Mouse (Mus musculus) cerebellum, postnatal 36 days (tissue): Measurements from ENCODE around the gene Tnfrsf14.

Experiments
- DNase-seq, 2 experiments: peaks; one replicate each; pipeline ENCODE4 v3.0.0; 2021 to 2022; ENCODE audit warnings: mixed read lengths in 2 of 2

Tnfrsf14 gene

DNA sequence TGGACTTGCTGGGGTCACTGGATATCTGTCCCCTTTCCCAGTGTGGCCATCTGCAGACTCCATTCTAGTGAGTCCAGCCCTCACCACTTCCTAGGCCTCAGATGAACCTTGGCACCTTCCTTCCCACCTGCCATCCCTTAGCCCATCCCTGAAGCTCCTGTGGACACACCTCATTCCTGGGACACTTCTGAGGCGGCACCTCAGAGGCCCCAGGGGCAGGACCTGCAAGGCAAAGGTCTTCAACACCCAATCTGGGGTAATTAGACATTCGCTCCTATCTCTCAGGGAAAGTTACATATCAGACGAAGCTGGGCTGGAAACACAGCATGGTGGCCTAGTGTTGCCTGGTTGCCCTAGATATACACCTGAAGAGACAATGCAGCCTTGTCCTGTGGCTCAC is 13.7 kb downstream of the Tnfrsf14 start:
- no peak for DNase-seq

DNA sequence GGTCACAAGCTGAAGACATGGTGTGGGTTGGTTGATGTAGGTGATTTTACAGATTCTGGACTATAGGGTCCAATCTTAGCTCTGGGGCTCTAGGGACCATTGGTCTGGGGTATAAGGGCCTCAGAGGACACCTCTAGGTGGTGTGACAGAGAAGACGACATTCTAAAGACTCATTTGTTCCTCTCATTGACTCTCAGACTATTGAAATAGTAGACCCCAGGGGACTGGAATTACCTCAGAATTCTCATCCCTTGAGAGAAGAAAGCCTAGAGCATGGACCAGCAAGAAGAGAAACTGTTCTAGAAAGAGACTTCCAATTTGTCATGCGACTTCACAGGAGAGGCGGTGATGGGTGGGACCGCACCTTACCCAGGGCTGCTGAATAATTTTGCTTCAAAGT is 14.1 kb downstream of the Tnfrsf14 start:
- DNase-seq = no peak

DNA sequence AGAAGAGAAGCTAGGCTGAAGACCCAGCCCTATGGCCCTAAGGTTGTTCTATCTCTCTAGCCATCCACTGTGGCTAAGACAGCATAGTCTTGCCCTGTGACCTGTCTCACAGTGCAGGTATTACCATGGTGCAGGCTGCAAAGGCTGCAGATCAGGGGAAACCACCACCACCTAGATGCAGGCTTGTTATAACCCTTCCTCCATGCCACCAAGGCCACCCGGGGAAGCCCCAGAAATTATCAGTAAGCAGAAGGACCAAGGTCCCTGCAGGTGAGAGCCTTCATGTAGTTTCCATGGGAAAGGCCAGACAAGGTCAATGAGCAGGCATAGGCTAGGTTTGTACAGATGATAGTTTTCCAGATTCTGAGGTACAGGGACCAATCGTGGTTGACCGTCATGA is 14.5 kb downstream of the Tnfrsf14 start:
- DNase-seq = no peak

DNA sequence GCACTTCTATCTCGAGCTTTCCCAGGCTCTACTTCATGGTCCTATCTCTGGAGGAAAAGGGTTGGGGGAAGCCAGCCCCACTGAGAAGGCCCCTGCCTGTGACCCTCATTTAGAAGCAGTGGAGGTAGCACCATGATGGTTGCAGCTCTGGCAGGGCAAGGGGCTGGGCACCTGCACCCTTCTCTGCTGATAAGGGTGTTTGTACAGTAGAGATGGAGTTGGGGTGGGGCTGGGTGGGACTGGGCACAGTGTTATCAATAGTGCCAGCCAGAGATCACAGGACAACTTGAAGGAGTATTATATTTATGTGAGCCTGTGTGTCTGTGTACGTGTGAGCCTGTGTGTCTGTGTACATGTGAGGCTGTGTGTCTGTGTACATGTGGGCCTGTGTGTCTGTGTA is 16.7 kb downstream of the Tnfrsf14 start:
- DNase-seq = no peak

DNA sequence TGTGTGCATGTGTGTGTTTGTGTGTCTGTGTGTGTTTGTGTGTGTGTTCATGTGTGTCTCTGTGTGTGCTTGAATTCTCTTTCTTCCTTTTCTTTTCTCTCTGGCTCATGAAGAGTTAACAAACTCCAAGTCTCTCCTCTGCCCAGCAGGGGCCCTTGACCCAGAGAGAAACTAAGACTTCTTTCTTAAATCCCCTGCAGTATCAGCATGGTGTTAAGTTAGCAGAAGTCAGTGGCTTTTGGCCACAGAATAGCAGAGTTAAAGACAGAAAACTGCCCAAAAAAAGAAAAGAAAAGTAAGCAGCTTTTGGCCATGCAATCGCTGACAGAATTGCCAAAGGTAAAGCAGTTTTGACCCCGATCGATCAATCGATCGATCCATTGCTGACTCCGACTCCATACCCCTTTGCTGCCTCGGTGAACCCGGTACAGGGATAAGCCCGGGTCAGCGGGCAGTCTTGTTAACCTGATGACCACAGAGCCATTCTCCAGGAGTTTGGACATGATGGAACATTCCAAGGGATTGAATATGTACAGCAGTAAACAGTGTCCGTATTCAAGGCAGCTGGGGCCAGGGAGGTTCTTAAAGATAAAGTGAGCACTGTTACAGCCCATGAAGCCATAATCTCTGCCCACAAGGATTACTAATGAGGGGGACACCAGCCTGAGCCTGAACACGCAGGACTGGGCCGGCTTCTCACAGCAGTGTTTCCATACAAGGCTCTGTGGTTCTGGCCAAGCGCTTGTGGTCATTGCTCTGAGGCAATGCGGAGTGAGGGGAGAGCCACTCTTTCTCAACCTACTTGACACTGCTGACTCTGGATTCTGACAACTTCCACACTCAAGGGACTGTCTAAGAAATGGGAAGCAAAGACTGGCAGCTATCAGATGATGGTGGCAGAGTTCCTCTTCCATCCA is 17.5 kb downstream of the Tnfrsf14 start:
- no peak for DNase-seq

DNA sequence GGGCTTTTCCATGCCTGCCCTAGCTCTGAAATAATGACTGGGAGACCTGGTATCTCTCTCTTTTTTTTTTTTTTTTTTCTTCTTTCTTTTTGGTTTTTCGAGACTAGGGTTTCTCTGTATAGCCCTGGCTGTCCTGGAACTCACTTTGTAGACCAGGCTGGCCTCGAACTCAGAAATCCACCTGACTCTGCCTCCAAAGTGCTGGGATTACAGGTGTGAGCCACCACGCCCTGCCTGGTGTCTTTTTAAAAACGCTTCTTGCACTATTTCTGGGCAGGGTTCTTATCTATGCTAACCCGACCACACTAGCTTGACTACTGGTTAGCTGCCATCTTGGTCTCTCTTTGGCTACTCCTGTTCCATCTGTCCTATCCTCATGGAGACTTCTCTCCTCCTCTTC is 19.9 kb downstream of the Tnfrsf14 start:
- no peak for DNase-seq

DNA sequence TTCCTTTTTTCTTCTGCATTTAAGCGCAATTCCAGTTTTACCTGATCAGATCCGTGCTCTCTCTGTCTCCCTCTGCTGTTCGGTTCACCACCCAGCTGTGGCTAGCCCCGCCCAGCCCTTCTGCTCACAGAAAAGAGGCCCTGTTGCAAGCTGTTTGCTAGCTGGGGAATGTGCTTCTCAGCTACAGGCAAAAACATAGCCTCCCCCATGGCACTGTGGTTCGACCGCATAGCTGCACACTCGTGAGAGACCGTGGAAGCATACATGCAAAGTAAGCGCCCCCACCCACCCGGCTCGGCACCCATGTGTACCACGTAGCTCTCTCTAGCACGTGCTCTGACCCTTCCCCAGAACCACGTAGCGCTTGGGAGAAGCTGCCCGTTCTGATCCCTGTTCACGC is 20.5 kb downstream of the Tnfrsf14 start:
- DNase-seq = peak; percentile 74 to 76

DNA sequence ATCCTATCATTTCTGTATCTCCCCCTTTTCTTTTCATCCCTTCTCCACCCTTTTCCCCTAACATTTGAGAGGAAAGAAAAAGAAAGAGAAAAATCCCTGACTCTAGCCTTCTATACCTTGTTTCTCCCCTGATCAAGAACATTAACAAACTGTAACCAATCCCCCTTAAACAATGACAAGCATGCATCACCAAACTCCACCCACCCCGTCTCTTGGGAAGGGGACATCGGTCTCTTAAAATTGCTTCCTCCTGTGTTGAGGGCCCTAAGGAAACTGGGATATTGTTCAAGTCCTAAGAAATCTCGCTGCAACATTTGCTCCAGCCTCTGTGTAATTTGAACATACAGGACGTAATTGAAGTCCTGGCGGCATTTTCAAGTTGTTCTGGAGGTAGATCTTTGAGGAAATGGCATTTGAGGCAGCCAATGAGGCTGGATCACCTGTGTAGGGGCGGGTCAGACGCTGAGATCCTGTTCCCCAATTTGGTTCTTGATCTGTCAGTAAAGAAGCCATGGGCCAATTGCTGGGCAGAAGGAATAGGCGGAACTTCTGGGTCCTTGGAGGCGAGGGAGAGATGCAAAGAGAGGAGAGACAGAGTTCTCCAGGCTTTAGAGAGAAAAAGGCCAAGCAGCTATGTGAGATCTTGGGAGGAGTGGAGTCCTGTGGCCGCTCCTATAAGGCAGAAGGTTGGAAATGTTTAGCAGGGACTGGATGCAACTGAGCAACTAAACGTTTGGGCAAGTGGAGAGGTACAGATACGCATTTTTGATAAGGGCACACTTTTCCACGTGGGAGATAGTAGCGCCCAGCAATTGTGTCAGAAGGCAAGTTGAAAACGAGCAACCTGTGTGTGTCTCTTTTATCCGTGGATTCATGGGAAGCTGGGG is 23.9 kb downstream of the Tnfrsf14 start:
- peak; percentile 82 to 87 for DNase-seq

DNA sequence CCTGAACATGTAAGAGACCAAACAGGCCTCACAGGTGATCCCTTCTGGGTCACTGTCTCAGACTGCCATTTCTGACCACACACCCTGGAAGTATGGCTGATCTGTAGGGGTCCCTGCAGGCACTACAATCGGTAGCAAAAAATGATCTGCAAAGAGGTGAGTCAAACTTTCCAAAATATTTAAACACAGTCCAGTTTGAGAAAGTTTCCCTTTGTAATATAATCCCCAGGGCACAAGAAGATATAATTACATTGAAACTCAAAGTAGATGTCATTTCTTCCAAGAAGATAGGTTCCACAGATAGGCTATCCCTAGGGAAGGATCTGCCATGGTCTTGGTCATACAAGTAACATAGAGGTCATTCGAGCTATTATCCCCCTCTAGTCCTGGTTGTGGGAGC is 26.0 kb downstream of the Tnfrsf14 start:
- no peak for DNase-seq

DNA sequence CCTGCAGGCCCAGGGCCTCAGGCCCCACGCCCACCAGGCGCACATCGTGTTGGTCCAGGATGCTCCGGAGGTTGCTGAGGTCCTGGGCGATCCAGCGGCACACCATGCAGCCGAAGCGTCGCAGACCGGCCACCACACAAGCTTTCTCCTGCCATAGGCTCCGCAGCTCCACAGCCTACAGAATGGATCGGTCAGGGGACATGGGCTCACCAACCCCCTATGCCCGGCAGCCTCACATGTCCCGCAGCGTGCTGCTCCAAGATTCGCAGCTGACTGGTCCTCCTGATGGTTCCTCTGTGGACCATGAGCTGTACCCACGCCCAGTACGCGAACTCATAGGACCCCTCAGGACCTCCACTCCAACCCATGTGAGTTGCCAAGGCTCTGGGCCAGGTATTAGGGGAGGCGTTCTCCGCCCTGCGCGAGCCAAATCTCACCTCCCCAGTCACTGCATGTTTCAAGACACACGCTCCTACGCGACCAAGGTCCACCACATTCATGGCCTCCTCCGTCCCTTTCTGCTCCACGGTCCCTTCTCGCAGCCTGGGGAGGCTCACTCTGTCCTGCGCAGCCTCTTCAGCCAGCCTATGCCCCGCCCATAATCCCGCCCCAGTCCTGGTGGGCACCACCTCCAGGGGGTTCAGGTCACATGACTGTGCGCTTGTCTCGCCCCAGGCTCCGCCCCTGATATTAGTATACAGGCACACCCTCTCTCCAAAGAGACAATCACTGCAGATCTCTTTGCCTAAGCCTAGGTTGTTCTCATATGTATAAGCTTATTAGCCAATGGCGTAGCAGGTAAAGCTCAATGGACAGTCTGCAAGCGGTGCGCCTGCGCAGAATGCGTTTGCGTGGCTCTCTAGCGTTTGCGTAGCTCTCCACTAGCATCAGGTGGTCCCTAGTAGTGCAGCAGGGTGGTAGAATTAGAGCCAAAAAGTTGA is 29.6 kb downstream of the Tnfrsf14 start, which contains the start of gene Fam213b:
TSS of gene Fam213b (minus strand) at position 630 of the 941 bp plus-strand sequence.
- DNase-seq = peak; percentile 77 to 84

DNA sequence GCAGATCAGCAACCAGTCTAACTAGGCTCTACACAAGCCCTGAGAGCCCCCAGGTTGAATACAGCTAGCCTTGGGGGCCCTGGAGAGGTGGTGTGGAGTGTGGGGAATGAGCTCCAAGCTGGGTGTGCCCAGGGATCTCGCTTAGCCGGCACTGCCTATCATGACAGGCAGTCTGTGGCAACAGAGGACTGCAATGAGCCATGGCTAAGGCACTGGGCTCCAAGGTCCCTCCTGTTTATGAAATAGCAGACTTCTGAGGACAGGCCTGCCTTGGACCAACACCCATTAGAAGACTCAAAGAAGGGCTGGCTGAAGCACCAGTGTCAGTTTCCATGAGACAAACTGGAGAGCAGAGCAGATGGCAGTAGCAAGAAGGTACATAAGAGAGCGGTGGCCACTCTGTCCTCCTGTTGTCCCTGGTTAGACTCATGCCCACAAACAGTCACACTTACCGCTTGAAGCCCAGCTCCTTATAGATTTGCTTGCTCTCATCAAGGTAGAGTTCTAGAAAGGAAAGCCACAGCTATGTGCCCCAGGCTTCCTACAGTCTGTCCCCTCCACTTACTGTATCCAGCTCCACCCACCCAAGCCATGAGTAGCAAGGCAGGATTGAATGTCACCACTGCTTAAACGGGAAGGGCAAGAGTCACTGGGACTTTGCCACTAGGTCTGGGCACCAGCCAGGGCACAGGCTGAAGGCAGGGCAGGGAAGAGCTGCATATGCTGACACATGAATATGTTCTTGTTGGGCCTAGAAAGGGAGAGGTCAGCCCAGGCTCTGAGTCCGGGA is 30.5 kb downstream of the Tnfrsf14 start:
- DNase-seq = peak; percentile 30 to 36

DNA sequence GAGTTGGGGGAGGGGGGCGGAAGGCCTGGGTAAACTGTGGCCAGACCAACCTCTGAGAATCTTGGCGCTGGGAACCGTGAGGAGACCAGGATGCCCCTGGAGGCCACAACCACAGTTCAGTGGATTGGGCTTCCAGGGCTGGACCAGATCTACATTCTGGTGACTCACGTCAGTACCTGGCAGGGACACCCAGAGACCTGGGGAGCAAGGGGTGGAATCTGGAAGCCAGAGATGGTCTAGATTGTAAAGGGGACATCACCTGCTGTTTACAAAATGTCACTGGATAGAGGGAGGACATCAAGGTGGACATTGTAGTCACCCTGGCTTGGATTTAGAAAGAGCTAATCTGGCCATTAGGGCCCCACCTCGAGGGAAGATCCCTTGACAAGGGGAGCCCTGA is 32.8 kb downstream of the Tnfrsf14 start:
- DNase-seq = peak in 1 of 2 experiments; percentile 9

DNA sequence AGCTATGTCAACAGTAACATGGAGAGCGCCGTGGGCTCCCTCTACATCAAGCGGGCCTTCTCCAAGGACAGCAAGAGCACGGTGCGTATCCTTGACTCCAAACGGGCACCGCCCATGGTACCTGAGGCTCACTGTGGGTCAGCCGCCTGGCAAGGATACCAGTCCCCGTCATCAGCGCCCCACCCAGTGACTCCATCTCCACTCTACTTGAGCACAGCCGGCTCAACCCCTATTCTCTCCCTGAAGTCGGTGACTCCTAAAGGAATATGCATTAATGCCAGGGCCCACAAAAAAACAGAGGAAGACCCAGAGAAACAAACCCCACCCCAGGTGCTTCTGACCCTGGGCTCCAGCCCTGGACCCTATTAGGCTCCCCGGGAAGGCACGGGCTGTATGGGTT is 37.5 kb downstream of the Tnfrsf14 start:
- no peak for DNase-seq

DNA sequence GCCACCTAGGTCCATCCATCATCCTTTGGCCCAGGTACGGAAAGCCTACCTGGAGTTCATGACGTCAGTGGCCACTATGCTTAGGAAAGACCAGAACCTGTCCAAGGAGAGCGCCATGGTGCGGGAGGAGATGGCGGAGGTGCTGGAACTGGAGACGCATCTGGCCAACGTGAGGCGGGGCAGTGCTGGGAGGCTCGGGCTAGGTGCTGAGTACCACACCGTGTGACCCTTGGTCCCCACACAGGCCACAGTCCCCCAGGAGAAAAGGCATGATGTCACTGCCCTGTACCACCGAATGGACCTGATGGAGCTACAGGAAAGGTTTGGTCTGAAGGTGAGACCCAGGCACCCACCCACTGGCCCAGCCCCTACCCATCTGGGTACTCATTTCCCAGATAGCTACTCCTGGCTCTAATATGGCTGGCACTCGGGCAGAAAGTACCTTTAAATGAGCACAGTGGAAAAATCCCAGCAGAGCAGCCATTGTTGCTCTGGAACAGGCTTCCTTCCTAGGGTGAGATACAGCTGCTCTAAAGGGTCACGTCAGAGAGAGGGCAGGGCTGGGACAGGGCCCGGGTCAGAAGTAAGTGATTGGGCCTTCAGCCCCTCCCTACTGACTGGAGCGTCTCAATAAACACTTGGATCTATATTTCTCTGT is 40.6 kb downstream of the Tnfrsf14 start:
- DNase-seq = no peak

DNA sequence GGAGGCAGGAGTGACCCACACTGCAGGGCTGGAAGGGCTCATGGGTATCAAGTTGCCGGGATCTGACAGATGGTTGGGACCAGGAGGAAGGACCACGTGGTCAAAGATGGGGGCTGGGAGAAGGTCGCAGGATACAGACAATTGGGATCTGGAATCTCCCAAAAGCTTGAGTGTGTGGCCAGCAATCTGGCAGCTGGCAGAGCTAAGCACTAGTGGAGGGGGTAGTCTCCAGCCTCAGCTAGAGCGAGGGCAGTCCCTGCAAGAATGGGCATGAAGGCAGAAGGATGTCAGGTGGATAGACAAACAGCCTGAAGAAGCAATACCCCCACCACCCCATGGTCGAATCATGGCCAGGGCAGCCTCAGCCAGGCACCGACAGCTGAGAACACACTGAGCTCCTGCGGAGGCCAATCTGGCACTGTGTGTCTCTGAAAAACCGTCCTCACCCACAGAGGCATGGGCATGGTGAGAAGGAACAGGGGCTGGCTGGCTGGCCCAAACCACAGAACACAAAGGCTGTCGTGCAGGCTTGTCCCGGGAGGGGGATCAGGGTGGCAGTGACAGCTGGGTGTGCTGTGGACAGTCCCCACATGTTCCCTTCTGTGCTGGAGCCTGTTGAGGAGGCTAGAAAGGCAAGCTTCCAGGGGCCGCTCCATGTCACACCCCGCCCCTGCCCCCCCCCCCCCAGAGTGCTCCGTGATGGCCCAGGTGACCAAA is 41.3 kb downstream of the Tnfrsf14 start:
- DNase-seq = peak; percentile 53 to 68

DNA sequence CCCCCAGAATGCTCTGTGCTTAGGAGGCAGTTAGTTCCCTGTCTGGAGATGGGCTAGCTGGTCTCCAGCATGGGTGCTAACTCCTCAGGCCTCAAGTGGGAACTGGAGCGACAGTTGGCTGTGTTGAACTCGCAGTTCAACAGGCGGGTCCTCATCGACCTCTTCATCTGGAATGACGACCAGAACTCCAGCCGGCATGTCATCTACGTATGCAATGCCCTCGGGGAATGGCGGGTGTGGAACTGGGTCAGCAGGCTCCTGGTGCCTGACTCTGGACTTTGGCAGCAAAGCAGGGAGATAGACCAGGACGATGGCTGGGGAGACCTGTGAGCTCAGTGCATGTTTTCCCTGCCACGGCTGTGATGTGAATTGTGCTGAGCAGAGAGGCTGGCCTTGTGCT is 42.9 kb downstream of the Tnfrsf14 start:
- no peak for DNase-seq

DNA sequence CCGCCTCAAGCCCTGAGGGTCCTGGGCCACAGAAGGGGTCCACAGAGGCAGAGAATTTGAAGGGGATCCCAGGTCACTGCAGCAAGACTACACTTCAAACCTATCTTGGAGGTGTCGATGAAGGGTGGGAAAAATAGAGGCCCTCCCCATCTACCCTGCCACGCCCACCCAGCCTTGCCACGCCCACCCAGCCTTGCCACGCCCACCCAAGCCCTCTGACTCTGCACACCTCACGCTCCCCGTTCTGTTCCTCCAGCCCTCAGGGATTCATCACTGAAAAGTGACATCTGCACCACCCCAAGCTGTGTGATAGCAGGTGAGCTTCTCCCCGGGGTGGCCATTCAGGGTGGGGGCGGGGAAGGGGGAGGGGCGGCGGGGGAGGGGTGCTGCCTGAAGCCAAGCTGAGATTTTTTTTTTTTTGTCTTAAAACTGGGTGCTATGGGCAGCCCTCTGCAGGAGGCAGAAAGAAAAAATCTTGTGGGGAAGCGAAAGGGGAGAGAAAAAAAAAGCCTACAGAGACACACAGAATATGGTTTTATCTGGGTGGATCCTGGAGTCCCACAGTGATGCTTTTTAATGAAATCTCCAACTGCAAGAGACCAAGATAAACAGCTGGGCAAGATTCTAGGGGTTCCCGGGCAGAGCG is 46.2 kb downstream of the Tnfrsf14 start:
- DNase-seq = no peak

DNA sequence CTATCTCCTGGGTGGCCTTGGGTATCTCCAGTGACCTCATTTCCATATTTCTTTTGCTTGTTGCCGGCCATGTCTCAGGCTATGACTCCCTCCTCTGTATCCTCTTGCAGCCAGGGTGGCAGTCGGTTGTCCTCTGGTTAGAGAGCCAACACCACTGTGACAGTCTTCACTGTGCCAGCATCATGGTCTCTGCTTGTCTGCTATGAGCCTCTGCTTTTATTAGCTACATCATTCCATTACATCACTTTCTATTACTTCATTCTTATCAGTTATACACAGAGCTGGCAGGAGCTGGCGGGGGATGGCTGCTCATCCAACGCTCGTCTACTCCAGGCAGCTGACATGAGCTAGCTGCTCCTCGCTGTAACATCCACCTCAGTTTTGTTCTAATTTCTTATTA is 47.6 kb downstream of the Tnfrsf14 start:
- no peak for DNase-seq

DNA sequence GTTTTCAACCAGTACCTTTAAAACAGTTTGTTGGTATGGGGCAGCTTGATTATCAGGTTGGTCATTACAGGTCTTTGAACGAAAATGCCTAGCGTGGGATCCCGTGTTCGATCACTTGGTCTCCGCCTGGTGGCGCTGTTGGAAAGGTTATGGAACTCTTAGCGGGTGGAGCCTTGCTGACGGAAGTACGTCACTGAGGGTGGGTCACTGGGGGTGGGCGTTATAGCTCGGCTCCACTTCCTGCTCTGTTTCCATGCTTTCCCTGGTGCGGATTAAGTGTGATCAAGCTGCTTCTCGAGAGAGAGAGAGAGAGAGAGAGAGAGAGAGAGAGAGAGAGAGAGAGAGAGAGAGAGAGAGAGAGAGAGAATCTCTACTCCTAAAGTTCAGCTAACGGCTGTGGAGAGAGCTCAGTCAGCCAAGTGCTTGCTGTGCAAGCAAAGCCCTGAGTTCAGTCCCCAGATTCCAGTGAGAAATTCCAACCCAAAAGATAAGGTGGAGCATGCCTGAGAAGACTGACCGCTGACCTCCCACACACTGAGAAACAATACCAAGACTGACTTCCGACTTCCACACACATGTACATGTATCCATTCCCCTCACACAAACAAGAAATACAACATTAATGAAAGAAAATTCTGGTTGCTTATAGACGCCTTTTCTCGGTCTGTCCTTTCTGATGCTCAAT is 50.4 kb downstream of the Tnfrsf14 start:
- peak; percentile 96 for DNase-seq
